Mouse (Mus musculus): ENCODE data around the gene Actn2.

DNA sequence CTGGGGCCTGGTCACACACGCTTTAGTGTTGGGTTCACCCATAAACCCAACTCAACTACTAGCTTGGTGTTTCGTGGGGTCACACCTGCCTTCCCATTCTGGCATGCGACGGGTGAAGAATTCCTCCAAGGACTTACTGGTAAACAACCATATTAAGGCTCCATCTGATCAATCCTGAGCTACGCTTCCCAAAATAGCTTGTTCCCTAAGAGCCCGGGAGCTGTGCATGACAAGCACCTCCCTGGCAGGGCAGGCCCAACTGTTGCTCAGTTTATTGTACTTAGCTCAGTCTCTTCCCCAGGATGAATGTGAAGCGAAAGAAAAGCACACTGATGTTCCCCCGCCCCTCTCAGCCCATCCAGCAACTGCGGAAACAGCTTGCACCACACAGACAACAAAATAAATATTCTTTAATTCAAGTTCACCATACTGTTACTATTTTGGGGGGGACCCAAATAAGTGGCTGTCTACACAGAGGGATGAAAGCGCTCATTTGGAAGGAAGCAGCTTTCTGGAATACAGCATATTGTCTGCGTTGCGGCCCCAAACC is 17.4 kb downstream of the Actn2 start:
- TF ChIP-seq POLR2A (IDR thresholded peaks at IDR 0.05; ENCODE audit: borderline replicate concordance, extremely low read depth, low read depth, low read length) (no peak), CTCF (IDR thresholded peaks at IDR 0.05; ENCODE audit: insufficient read depth, low read length) (no peak)
